Mouse (Mus musculus) monocyte, adult 5-6 weeks (primary cell): ENCODE results near the gene Trim3. TPM values are rescaled to one million over a fixed set of nuclear protein-coding genes. Genes with fewer than 3 reads are reported as not detected.
A peak's percentile ranks its signal among the peaks of the same experiment; 100 is the strongest.

Experiments
- ATAC-seq: fragments of 153-309, 156-312 bp; replicated peaks from 2 replicates; pipeline ENCODE4 v1.8.0; 2017; ENCODE audit warnings: mild to moderate bottlenecking; ENCODE audit not compliant: low TSS enrichment, insufficient number of reproducible peaks, severe bottlenecking, poor library complexity, low FRiP score
- total RNA-seq: library from RNA; stranded (forward); fragments of 200-1000, 200-491, 200-594 nt; gene quantifications from 3 replicates; pipeline ENCODE4 v1.2.3, GENCODE M21; 2017

Gene Trim3
- total RNA-seq, 1 experiment from 2014 or later = 4.9 TPM

DNA sequence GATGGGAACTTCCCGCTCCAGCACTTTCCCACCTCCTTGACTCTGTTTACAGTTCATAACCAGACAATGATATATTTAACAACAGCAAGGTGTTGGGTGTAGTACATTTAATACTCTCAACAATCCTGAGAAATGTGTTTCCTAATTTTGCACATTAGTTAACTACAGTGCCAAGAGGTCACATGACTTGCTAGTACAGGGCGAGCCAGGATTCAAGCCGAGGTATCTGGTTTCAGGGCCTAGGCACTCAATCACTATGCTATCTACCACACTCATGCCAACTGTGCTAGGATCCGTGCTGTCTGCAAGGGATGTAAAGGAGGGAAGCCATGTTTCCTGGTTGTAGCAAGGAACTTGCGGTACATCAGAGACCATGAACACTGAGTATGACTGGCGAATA, 16.8 kb downstream of the Trim3 start:
- no peak for ATAC-seq

GRCm38 (mm10) chr7:105615720-105616119, 17.7 kb downstream of the Trim3 start:
- ATAC-seq = no peak

DNA sequence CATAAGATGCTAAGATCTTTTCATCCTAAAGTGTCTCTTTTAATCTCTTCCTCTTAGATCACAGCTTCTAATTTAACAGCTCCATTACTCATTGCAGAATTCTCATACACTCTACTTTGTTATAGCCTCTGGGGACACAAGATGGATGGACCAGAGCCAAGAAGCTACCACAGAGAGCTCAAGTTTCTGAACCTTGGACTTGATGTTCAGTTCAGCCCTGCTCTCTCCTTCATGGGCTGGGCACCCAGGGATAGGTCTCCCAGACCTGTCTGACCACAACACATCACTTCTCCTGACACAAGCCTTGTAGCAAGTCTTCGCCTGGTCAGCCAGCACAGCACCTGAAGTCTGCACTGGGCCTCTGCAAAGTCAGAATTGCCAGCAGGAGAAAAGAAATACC, 19.0 kb downstream of the Trim3 start:
- no peak for ATAC-seq

DNA sequence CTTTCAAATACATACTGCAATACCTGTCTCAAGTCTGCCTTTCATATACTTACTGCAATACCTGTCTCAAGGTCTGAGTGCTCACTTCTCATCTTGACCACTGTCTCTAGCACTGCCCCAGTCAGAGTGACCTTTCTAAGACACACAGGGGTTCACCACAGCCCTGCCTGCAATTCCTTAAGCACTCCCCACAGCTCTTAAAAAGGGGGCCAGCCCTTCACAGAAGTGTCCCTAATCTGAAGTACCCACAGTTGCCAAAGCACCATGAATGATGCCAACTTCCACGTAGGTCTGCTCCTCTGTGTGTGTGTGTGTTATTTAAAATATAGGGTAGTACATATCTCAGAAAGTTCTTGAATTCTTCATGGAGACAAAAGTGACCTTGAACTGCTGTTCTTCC, 21.6 kb downstream of the Trim3 start:
- ATAC-seq = no peak

DNA sequence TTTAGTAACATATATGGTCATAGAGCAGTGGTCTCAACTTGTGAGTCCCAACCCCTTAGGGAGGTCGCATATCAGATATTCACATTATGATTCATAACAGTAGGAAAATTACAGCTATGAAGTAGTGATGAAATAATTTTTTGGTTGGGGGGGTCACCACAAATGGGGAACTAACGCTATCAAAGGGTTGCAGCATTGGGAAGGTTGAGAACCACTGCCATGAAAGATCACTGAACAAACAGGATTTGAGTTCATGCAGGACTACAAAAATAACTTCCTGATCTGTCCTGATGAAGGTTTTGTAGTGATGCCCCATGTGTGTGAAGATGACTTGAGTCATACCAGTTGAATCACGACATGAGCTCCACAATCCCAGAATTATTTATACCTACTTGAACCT, 24.9 kb downstream of the Trim3 start:
- no peak for ATAC-seq

GRCm38 (mm10) chr7:105602860-105603623, 30.3 kb downstream of the Trim3 start:
- peak; percentile 71 for ATAC-seq

GRCm38 (mm10) chr7:105590097-105590496, 43.3 kb downstream of the Trim3 start:
- ATAC-seq = no peak

DNA sequence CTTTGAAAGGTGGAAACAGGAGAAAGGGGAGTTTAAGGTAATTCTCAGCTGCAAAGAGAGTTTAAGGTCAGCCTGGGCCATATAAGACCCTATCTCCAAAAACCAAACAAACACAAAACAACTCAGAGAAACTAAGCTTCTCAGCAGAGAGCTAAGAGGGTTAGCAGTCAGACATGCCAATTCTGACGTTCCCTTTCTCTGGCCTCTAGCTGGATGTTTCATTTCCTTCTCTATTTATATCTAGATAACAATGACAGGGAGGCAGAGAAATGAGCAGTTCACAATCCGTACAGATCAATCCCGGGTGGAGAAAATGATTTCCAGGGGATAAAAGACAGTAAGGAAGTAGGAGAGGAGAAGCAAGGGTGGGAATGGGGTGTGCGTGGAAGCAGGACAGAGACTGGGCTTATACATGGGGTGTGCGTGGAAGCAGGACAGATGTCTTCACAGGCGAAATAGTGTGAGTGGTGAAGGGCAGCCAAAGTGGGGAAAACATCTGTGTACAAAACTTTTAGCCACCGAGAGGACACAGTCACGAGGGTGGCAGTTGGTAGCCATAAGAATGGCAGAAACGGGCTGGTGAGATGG, 45.0 kb downstream of the Trim3 start:
- ATAC-seq = no peak

GRCm38 (mm10) chr7:105581959-105582358, 51.4 kb downstream of the Trim3 start:
- no peak for ATAC-seq

GRCm38 (mm10) chr7:105581094-105581703, 52.2 kb downstream of the Trim3 start, which contains the start of gene Apbb1:
TSS of gene Apbb1 (minus strand) at chr7:105581653.
- ATAC-seq = 0 out of 2 replicates have a peak, but pooled peaks have one; percentile 50

GRCm38 (mm10) chr7:105580627-105581089, 52.7 kb downstream of the Trim3 start:
- ATAC-seq = no peak

- ATAC-seq = no peak
Measured at GRCm38 (mm10) chr7:105578481-105578880, 54.9 kb downstream of the Trim3 start.

DNA sequence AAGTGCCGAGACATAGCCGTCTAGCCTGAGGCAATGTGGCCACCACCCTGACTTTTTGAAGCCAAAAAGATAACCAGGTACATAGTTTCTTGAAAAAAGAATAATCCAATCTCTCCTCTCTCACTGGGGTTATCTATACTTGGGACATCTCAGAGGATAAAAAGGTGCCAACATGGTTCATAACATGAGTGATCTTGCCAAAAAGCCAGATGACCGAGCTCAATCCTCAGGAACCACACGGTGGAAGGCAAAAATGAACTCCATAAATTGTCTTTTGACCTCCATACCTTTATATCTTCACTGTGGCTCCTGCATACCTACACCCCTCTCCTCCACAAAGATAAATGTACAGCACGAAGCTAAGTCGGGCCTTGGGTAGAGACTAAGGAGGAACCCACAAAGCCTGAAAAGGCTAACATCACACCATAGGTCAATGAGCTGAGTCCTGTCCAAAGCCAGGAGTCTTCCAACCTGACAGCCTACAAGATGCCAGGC, 55.9 kb downstream of the Trim3 start:
- ATAC-seq = no peak

- ATAC-seq = no peak
Measured at GRCm38 (mm10) chr7:105576166-105576748, 57.1 kb downstream of the Trim3 start.

GRCm38 (mm10) chr7:105574537-105574936, 58.8 kb downstream of the Trim3 start:
- no peak for ATAC-seq

- no peak for ATAC-seq
Measured at GRCm38 (mm10) chr7:105572949-105573348, 60.4 kb downstream of the Trim3 start.

- ATAC-seq = no peak
Measured at GRCm38 (mm10) chr7:105570756-105571155, 62.6 kb downstream of the Trim3 start.

DNA sequence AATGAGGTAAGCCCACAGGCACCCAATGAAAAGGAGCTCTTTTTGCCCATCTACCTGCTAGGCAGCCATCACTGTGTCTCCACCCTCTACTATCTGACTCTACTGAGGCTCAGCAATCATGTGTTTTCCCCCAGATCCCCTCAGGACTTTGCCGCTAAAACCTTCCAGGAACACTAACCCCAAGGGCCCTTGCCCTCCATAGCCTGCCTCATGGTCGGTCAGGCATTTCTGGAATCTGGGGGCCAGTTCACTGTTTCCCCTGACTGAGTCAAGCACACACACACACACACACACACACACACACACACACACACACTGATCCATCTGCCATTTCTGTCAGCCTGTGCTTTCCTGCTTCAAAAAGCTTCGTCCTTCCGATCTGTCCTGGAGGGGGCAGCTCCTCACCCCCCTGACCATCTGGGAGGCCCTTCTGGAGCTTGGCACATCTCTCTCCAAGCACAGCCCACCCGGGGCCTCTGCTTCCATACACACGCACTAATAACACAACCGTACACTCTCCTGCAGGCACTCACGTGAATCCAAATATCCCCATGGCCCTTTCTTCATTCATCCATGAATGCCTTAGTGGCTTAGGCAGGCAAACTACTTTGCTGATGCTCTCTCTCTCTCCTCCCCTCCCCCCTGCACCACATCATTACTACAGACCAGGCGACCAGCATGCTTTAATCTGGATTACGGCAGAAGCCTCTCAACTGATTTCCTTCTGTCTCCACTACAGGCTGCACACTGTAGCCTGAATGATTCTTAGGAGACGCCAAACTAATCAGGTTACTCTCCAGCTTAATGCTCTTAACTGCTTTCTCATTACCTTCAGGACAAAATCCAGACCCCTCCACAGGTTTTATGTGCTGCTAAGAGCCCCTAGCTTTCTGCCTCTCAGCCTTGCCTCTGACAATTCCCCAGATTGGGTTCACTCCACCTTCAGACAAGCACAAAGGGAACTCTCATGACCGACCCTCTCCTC, 63.6 kb downstream of the Trim3 start:
- ATAC-seq = no peak
